Mouse (Mus musculus) heart, postnatal 0 days (tissue): ENCODE measurements at regions not wholly inside any gene's neighbourhood (a gene's known extent, or its start where the extent isn't known, plus 50 kb on each side); places are given as distances from the start of the nearest gene placed in this dataset.

Source experiments
- CTCF ChIP-seq: IDR thresholded peaks from 2 replicates; pipeline ENCODE4 v1.5.1; 2016; ENCODE audit warnings: antibody characterized with exemption, control low read depth, low read depth
- EP300 ChIP-seq: IDR thresholded peaks from 2 replicates; pipeline ENCODE4 v1.6.1; 2016; ENCODE audit warnings: antibody characterized with exemption, low read depth

DNA sequence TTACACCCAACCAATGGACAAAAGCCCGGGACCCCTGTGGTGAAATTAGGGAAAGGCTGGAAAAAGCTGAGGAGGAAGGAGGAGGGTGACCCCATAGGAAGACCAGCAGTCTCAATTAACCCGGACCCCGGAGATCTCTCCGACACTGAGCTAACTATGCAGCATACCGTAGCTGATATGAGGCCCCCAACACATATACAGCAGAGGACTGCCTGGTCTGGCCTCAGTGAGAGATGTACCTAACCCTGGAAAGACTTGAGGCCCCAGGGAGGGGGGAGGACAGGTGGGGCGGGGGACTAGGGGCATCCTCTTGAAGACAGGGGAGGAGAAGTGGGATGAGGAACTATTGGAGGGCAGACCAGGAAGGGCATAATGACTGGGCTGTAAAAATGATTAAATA lies 69.0 kb upstream of the Usp27x start:
- TF ChIP-seq CTCF (no peak), EP300 (no peak)
